8 mouse cellular contexts compared by ENCODE assay signal in genomic region chr10:22148441-22149072, GRCm38 (mm10). TPM values are rescaled to one million over a fixed set of nuclear protein-coding genes. Genes with fewer than 3 reads are reported as not detected.
DNase-seq lines count a peak whose midpoint lies in the region; ATAC-seq and TF ChIP-seq lines count a peak whose summit lies in the region.

No protein-coding gene starts in this region.

- no peaks in the 10 kb centered on the region for H3K36me3 ChIP-seq in erythroblast, embryonic 14.5 days (ENCODE audit: control insufficient read depth)
- H3K36me3 ChIP-seq in intestine, embryonic 16.5 days (ENCODE audit: control insufficient read depth, insufficient read depth, low read length), result no peaks in the 10 kb centered on the region
- H3K36me3 ChIP-seq in liver, postnatal 0 days (replicated peaks; ENCODE audit: insufficient read depth, low read length), result no peaks in the 10 kb centered on the region
- H3K36me3 ChIP-seq in neural tube, embryonic 11.5 days (ENCODE audit: control insufficient read depth, insufficient read depth, low read length), result no peaks in the 10 kb centered on the region

- H3K4me1 ChIP-seq in erythroblast, embryonic 14.5 days (ENCODE audit: control insufficient read depth), result no peaks in the 10 kb centered on the region
- H3K4me1 ChIP-seq in intestine, embryonic 16.5 days (ENCODE audit: control insufficient read depth, insufficient read depth, low read length), result peaks cover 12% of the 10 kb centered on the region
- peaks cover 10% of the 10 kb centered on the region; the same call in 1 of the 2 replicates for H3K4me1 ChIP-seq in liver, postnatal 0 days (ENCODE audit: insufficient read depth)
- 0 out of 2 replicates have a peak, but pooled peaks cover 4% of the 10 kb centered on the region for H3K4me1 ChIP-seq in neural tube, embryonic 11.5 days (ENCODE audit: control insufficient read depth, insufficient read depth, low read length)

- peak; percentile 68 for TF ChIP-seq CTCF in liver, postnatal 0 days (IDR thresholded peaks at IDR 0.05; ENCODE audit: low read depth)

- DNase-seq in cerebellum, postnatal 10 days, result peak; percentile 68 to 69
- DNase-seq in liver, postnatal 0 days, result peak; percentile 82
- DNase-seq in neural tube, embryonic 11.5 days (ENCODE audit: low spot score), result peak; percentile 86
- DNase-seq in thymus, postnatal 10 days (ENCODE audit: low spot score in 2 of 2), result peak; percentile 52 to 55

- no peak for ATAC-seq in erythroblast, adult 5-6 weeks (replicated peaks; ENCODE audit: low FRiP score, poor library complexity, severe bottlenecking)
- ATAC-seq in granulocyte monocyte progenitor cell, adult 5-6 weeks (replicated peaks; ENCODE audit: poor library complexity, severe bottlenecking), result peak; percentile 79
- peak; percentile 97 for ATAC-seq in intestine, embryonic 16.5 days
- peak; percentile 93 for ATAC-seq in liver, postnatal 0 days
- ATAC-seq in neural tube, embryonic 11.5 days (ENCODE audit: insufficient read depth, low FRiP score, low TSS enrichment), result peak; percentile 77

- peak overlapping the region; percentile 98 for H3K4me2 ChIP-seq in intestine, embryonic 16.5 days (ENCODE audit: low read depth, low read length)
- peak overlapping the region; percentile 96 for H3K4me2 ChIP-seq in liver, postnatal 0 days (ENCODE audit: low read depth, low read length)
- peak overlapping the region; percentile 92 for H3K4me2 ChIP-seq in neural tube, embryonic 11.5 days (ENCODE audit: low read depth)

- peaks cover 47% of the 10 kb centered on the region for H3K27me3 ChIP-seq in erythroblast, embryonic 14.5 days (ENCODE audit: control insufficient read depth)
- H3K27me3 ChIP-seq in intestine, embryonic 16.5 days (replicated peaks; ENCODE audit: control insufficient read depth, insufficient read depth, low read length), result peaks cover 17% of the 10 kb centered on the region
- H3K27me3 ChIP-seq in liver, postnatal 0 days (ENCODE audit: insufficient read depth, low read length), result peaks cover 35% of the 10 kb centered on the region
- peaks cover 31% of the 10 kb centered on the region for H3K27me3 ChIP-seq in neural tube, embryonic 11.5 days (ENCODE audit: control insufficient read depth, insufficient read depth, low read length)

- peak overlapping the region; percentile 83 for H3K27ac ChIP-seq in intestine, embryonic 16.5 days (ENCODE audit: low read length)
- H3K27ac ChIP-seq in liver, postnatal 0 days (ENCODE audit: low read depth), result peak overlapping the region; percentile 86
- no peak overlapping the region for H3K27ac ChIP-seq in neural tube, embryonic 11.5 days (ENCODE audit: low read depth, low read length)

- peak overlapping the region; percentile 86 for H3K9ac ChIP-seq in intestine, embryonic 16.5 days (ENCODE audit: low read depth, low read length)
- peak overlapping the region; percentile 71 for H3K9ac ChIP-seq in liver, postnatal 0 days (replicated peaks)
- H3K9ac ChIP-seq in neural tube, embryonic 11.5 days (ENCODE audit: low read length), result peak overlapping the region; percentile 60

- peak overlapping the region; percentile 36 for H3K4me3 ChIP-seq in erythroblast, embryonic 14.5 days (replicated peaks)
- H3K4me3 ChIP-seq in intestine, embryonic 16.5 days (ENCODE audit: low read length), result peak overlapping the region; percentile 68
- H3K4me3 ChIP-seq in liver, postnatal 0 days (ENCODE audit: low read depth, low read length), result peak overlapping the region; percentile 68
- peak overlapping the region; percentile 48 for H3K4me3 ChIP-seq in neural tube, embryonic 11.5 days (ENCODE audit: low read depth, low read length)

- TF ChIP-seq EP300 in liver, postnatal 0 days (IDR thresholded peaks at IDR 0.05; ENCODE audit: low read depth), result no peak

- H3K9me3 ChIP-seq in erythroblast, embryonic 14.5 days (ENCODE audit: control insufficient read depth, low read length), result no peaks in the 10 kb centered on the region
- no peaks in the 10 kb centered on the region for H3K9me3 ChIP-seq in intestine, embryonic 16.5 days (ENCODE audit: control insufficient read depth, low read length)
- H3K9me3 ChIP-seq in liver, postnatal 0 days (ENCODE audit: low read length), result no peaks in the 10 kb centered on the region
- H3K9me3 ChIP-seq in neural tube, embryonic 11.5 days (ENCODE audit: control insufficient read depth, low read length), result no peaks in the 10 kb centered on the region

- under 1% methylated on average over 49 of the region's 50 CpGs for WGBS in intestine, embryonic 16.5 days
- WGBS in liver, postnatal 0 days (ENCODE audit: insufficient replicate concordance), result under 1% methylated on average over 47 of the region's 50 CpGs
- WGBS in neural tube, embryonic 11.5 days, result under 1% methylated on average over 41 of the region's 50 CpGs

RNA-seq across cellular contexts. Expression of gene E030030I06Rik, which starts 0.5 kb away (rescaled TPM):
- not detected in 2 replicates for polyA plus RNA-seq in erythroblast, embryonic 14.5 days (2012)
- total RNA-seq in erythroblast, adult 5-6 weeks (2015; ENCODE audit: low replicate concordance), result 5.6 TPM in 1 of 2 replicates, not detected in the other
- 0.51 and 0.98 TPM in 2 replicates for total RNA-seq in erythroblast, adult 5-6 weeks (2017; ENCODE audit: low replicate concordance)
- 3.1 and 16.4 TPM in 2 replicates for total RNA-seq in granulocyte monocyte progenitor cell, adult 5-6 weeks (2014; fragmentation: Nextera tagmentation)
- 2.9 and 3.1 TPM in 2 replicates for total RNA-seq in granulocyte monocyte progenitor cell, adult 5-6 weeks (2017)
- polyA plus RNA-seq in intestine, embryonic 16.5 days (2015; fragmentation: Nextera tagmentation; extraction: Ambion mirVana), result 28.0 and 30.0 TPM in 2 replicates
- 6.8 and 8.2 TPM in 2 replicates for polyA plus RNA-seq in liver, postnatal 0 days (2015; fragmentation: Nextera tagmentation; extraction: Ambion mirVana)
- 10.1 and 16.1 TPM in 2 replicates for polyA plus RNA-seq in neural tube, embryonic 11.5 days (2014; fragmentation: Nextera tagmentation; extraction: Ambion mirVana)

RNA-seq across cellular contexts. Expression of gene Raet1e, which starts 9.8 kb away (rescaled TPM):
- not detected in 2 replicates for polyA plus RNA-seq in erythroblast, embryonic 14.5 days (2012)
- total RNA-seq in erythroblast, adult 5-6 weeks (2015; ENCODE audit: low replicate concordance), result not detected in 2 replicates
- total RNA-seq in erythroblast, adult 5-6 weeks (2017; ENCODE audit: low replicate concordance), result not detected in 2 replicates
- 0.97 TPM in 1 of 2 replicates, not detected in the other for total RNA-seq in granulocyte monocyte progenitor cell, adult 5-6 weeks (2014; fragmentation: Nextera tagmentation)
- 0.65 and 1.5 TPM in 2 replicates for total RNA-seq in granulocyte monocyte progenitor cell, adult 5-6 weeks (2017)
- 3.9 and 4.1 TPM in 2 replicates for polyA plus RNA-seq in intestine, embryonic 16.5 days (2015; fragmentation: Nextera tagmentation; extraction: Ambion mirVana)
- 2.1 and 2.8 TPM in 2 replicates for polyA plus RNA-seq in liver, postnatal 0 days (2015; fragmentation: Nextera tagmentation; extraction: Ambion mirVana)
- 10.4 and 10.9 TPM in 2 replicates for polyA plus RNA-seq in neural tube, embryonic 11.5 days (2014; fragmentation: Nextera tagmentation; extraction: Ambion mirVana)

RNA-seq across cellular contexts. Expression of gene H60b, which starts 9.8 kb away (rescaled TPM):
- not detected in 2 replicates for polyA plus RNA-seq in erythroblast, embryonic 14.5 days (2012)
- total RNA-seq in erythroblast, adult 5-6 weeks (2015; ENCODE audit: low replicate concordance), result not detected in 2 replicates
- total RNA-seq in erythroblast, adult 5-6 weeks (2017; ENCODE audit: low replicate concordance), result not detected in 2 replicates
- total RNA-seq in granulocyte monocyte progenitor cell, adult 5-6 weeks (2014; fragmentation: Nextera tagmentation), result not detected in 2 replicates
- not detected in 2 replicates for total RNA-seq in granulocyte monocyte progenitor cell, adult 5-6 weeks (2017)
- 0.29 and 0.31 TPM in 2 replicates for polyA plus RNA-seq in intestine, embryonic 16.5 days (2015; fragmentation: Nextera tagmentation; extraction: Ambion mirVana)
- polyA plus RNA-seq in liver, postnatal 0 days (2015; fragmentation: Nextera tagmentation; extraction: Ambion mirVana), result not detected in 2 replicates
- 0.32 and 0.57 TPM in 2 replicates for polyA plus RNA-seq in neural tube, embryonic 11.5 days (2014; fragmentation: Nextera tagmentation; extraction: Ambion mirVana)
